Mouse (Mus musculus): ENCODE measurements at regions not wholly inside any gene's neighbourhood (a gene's known extent, or its start where the extent isn't known, plus 50 kb on each side); places are given as distances from the start of the nearest gene placed in this dataset.
"Not testable (repeated sequence)": the region's sequence is repeated elsewhere in the genome, so short reads cannot be mapped to it uniquely, and the experiment has no call there.

DNA sequence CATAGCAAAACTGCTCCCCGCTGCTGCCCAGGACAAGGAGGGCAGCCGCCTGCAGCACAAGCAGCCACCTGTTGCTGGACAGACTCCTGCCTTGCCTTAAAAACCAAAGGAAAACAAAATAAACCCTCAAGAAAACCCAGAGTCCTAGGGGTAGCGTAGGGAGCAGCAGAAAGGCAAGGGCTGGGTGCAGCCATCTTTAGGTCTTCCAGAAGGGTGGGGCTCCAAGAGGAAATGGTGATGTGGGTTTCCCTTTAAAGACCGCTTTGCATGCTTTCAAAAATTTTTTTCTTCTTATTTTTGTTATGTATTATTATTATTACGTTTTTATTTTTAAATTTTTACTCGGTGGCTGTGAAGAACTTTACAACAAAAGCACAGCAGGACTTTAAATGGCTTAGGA is 300.1 kb downstream of the Vrk1 start:
- DNase-seq: no peak

DNA sequence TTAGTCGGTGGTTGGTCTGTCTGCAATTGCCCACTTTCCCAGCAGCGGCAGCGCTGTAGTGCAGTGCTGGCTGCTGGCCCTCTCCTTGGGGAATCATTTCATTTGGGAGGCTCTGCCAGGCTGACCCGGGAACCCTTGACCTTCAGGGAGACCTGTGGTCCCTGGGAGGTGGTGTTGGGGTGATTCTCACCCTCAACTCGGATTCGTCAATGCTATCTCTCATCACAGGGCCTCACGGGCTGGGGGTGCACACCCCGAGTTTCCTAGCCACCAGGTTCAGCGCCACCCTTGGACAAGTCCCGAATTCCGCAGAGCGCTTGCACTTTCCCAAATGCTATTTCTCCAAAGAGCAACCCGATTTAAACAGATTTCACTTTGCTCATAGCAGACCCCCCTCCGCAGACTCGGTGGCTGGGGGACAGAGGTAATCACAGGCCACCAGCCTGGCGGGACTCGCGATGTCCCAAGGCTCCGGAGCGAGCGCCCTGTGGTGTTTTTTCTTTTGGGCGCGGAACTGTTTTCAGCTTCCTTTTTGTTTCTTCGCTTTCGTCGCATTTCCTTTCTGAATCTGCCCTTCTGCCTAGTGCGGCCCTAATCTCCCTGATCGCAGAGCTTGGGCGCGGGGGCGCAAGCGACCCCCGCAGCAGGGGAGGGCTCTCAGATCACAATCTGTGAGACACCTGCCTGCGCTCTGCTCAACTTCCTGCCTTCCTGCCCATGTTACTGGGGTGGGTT is 300.7 kb downstream of the Vrk1 start:
- peak; percentile 8 for DNase-seq

DNA sequence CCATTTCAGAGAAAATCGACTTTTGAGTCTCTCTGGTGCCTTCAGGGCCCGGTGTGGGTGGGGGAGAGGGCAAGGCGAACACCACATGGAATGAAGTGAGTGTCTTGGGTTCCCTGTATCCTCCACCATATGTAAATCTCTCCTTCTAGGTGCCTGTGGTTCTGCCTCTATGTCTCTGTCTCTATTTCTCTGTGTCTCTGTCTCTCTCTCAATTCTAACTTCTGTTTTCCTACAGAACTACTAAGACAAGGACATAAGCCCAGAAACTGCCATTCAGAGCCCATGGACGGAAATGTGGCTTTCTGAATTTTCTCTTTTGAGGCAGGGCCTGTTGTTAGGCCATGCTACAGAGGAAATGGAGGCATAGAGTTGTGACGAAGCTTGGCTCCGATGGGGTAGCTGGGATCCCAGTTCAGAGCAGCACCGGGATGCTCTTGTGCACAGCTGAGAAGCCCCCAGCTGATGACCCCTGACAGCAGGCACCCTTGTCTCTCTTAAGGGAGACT is 301.3 kb downstream of the Vrk1 start:
- DNase-seq: no peak

GRCm38 (mm10) chr12:106311831-106312600 is 302.0 kb downstream of the Vrk1 start:
- DNase-seq: no peak

- DNase-seq: no peak
Measured at GRCm38 (mm10) chr12:106317738-106318137, 307.7 kb downstream of the Vrk1 start.

GRCm38 (mm10) chr12:106321511-106321910 is 311.5 kb downstream of the Vrk1 start:
- DNase-seq: no peak

DNA sequence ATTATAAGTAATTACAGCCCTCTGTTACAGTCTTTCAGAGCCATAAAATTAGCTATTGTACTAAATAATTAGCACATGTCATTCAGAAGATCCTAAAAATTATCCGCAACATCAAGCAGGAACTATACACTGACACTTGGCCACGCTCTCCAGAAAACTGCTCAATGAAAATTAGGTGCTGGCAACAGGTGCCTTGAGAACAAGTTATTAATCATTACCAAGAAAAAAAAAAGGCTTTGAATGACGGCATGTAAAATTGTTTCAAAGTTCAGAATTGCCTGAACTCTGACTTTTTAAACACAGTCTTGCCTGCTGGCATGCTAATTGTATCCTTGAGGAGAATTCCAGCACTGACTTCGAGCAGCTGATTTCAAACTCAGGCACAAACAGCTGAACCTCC is 316.6 kb downstream of the Vrk1 start:
- DNase-seq: no peak

GRCm38 (mm10) chr12:106327351-106327750 is 317.3 kb downstream of the Vrk1 start:
- DNase-seq: no peak

- no peak for DNase-seq
Measured at GRCm38 (mm10) chr12:106357867-106358266, 347.8 kb downstream of the Vrk1 start.

GRCm38 (mm10) chr12:106361646-106362045 is 351.6 kb downstream of the Vrk1 start:
- not testable (repeated sequence) for DNase-seq

DNA sequence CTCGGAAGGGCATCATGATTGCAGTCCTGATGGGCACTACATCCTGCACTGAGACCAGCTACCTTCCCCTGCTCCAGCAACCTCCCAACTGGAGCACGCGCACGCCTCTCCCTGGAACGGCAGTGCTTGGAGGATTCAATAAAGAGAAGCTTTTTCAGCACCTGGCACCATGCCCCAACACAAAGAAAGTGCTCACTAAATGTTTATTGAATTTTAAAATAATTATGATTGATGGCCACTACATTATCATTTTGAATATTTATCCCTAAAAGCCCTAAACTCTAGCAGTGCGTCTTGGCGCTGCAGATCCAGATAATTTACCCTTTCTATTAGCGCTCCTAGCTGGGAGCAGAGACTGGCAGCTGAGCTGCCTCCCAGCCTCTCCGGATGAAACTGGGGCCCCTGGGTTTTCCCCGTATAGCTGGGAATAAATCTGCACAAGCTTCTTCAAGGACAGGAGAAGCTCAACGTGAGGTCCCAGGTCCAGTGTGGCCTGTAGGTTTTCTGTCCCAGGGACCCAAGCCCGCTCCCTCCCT is 364.9 kb downstream of the Vrk1 start:
- DNase-seq: no peak

GRCm38 (mm10) chr12:106375886-106376285 is 365.9 kb downstream of the Vrk1 start:
- no peak for DNase-seq

GRCm38 (mm10) chr12:106376783-106377182 is 366.8 kb downstream of the Vrk1 start:
- DNase-seq: no peak

DNA sequence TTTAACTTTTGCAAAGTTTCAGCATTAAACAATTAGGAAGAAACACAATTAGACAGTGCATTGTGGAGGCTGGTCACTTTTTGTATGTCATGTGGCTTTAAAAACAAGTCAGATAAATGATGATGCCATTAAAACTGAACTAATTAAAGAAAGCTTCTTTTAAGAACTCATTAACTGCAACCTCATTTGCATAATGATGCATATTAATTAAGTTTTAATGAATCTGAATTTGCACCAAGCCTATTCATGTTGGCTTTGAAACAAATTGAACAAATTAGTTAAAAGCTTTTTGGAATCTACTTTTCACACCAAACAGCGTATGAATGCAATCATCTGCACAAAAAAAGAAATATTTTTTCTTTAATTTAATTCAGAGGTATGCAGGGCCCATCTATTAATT is 367.3 kb downstream of the Vrk1 start:
- no peak for DNase-seq

DNA sequence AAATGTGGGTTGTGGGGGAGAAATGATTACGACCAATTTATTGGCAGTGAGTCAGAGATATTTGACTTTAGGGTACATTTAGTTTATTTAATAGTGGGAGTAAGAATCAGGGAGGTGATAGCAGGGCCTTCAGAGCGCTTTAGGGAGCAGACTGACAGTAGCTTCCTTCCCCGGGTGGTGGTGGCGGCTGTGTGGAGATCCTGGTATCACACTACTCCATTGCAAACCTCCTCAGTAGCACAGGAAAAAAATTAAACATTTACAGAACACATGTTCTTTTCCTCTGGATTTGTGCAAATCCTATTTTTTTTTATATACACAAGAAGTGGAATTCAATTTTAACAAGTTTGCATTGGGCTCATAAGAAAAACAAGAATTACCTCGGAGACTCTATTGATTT is 367.7 kb downstream of the Vrk1 start:
- no peak for DNase-seq

- DNase-seq: no peak
Measured at GRCm38 (mm10) chr12:106378303-106379075, 368.5 kb downstream of the Vrk1 start.

GRCm38 (mm10) chr12:106379151-106379594 is 369.1 kb downstream of the Vrk1 start:
- DNase-seq: peak; percentile 32

DNA sequence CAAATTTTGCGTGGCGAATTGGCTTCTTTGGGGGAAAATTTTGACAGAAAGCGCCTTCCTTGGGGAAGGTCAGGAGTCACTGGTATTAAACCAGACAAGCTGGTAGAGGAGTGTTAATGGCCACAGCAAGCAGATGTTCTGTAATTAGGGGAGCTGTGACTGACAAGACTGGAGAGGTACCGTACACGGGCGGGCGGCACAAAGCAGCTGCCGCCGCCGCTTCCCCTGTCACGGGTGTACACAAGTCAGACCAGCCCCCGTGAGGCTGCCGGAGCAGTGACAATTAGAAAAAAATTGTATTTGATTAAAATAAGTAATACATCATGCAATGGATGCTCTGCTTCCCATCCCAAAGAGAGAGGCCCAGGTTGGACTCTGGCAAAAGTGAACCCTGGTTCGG is 369.8 kb downstream of the Vrk1 start:
- no peak for DNase-seq

GRCm38 (mm10) chr12:106381821-106382220 is 371.8 kb downstream of the Vrk1 start:
- no peak for DNase-seq

DNA sequence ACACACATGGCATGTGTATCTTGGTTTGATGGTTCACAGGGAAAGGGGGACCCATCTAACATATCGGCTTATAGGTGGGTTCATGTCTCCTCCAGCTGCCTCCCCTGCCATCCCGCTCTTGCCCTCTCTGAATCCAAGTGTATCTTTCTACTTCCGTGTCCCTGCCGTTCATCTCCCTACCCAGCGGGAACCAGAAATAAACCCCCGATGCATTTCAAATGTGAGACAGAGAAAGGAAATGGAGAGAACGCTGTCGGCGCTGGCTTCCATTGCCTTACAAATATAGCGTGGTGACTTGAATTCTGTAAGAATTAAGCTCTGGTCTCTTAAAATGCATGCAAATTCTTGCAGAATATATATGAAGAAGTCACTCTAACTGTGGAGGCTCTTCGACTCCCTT is 379.2 kb downstream of the Vrk1 start:
- DNase-seq: no peak

DNA sequence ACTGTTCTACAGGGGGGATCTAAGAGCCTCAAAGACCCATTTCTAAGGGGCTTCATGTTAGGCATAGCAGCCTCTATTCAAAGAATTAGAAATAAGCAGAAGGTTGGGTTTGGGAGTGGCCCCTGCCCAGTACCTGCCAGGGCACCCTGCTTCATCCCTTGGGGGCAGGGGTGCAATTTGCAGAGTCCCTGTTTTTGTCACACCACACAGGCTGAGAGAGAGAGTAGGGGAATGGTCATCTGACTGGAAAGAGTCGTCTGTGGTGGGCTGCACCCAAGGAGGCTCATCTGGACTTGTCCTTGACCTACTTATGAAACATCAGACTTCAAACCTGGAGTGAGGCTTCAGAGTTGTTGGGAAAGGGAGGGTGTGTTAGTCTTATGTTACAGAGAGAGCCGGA is 382.3 kb downstream of the Vrk1 start:
- DNase-seq: no peak

GRCm38 (mm10) chr12:106399085-106399484 is 389.1 kb downstream of the Vrk1 start:
- DNase-seq: no peak

GRCm38 (mm10) chr12:106411075-106411474 is 401.0 kb downstream of the Vrk1 start:
- DNase-seq: no peak
